Mouse (Mus musculus): ENCODE measurements at regions not wholly inside any gene's neighbourhood (a gene's known extent, or its start where the extent isn't known, plus 50 kb on each side); places are given as distances from the start of the nearest gene placed in this dataset.
"Not testable (repeated sequence)": the region's sequence is repeated elsewhere in the genome, so short reads cannot be mapped to it uniquely, and the experiment has no call there.

- no peak for DNase-seq
Observed at GRCm38 (mm10) chr11:40510325-40511239, 184.4 kb downstream of the Mat2b start.

GRCm38 (mm10) chr11:40491599-40491998 is 203.4 kb downstream of the Mat2b start:
- no peak for DNase-seq

GRCm38 (mm10) chr11:40478171-40478570 is 216.8 kb downstream of the Mat2b start:
- DNase-seq, result not testable (repeated sequence)

GRCm38 (mm10) chr11:40477294-40477693 is 217.7 kb downstream of the Mat2b start:
- DNase-seq, result no peak

GRCm38 (mm10) chr11:40469080-40469705 is 225.8 kb downstream of the Mat2b start:
- DNase-seq, result peak in 1 of 2 experiments; percentile 13

GRCm38 (mm10) chr11:40456571-40456970 is 238.4 kb downstream of the Mat2b start:
- no peak for DNase-seq

GRCm38 (mm10) chr11:40454994-40455393 is 240.0 kb downstream of the Mat2b start:
- DNase-seq, result not testable (repeated sequence)

GRCm38 (mm10) chr11:40446846-40447245 is 248.2 kb downstream of the Mat2b start:
- DNase-seq, result no peak

GRCm38 (mm10) chr11:40434002-40434401 is 261.0 kb downstream of the Mat2b start:
- no peak for DNase-seq

- DNase-seq, result no peak
Observed at GRCm38 (mm10) chr11:40428858-40429257, 266.1 kb downstream of the Mat2b start.

GRCm38 (mm10) chr11:40424316-40424715 is 270.7 kb downstream of the Mat2b start:
- DNase-seq, result no peak

GRCm38 (mm10) chr11:40407571-40407970 is 287.4 kb downstream of the Mat2b start:
- no peak for DNase-seq

GRCm38 (mm10) chr11:40402249-40402648 is 292.8 kb downstream of the Mat2b start:
- no peak for DNase-seq

GRCm38 (mm10) chr11:40397453-40398104 is 297.4 kb downstream of the Mat2b start:
- no peak for DNase-seq

GRCm38 (mm10) chr11:40395331-40395730 is 299.7 kb downstream of the Mat2b start:
- no peak for DNase-seq

- DNase-seq, result no peak
Observed at GRCm38 (mm10) chr11:40394864-40395266, 300.1 kb downstream of the Mat2b start.

GRCm38 (mm10) chr11:40394283-40394758 is 300.7 kb downstream of the Mat2b start:
- DNase-seq, result no peak

GRCm38 (mm10) chr11:40380696-40381095 is 314.3 kb downstream of the Mat2b start:
- no peak for DNase-seq

GRCm38 (mm10) chr11:40371696-40372095 is 323.3 kb downstream of the Mat2b start:
- no peak for DNase-seq

- no peak for DNase-seq
Observed at GRCm38 (mm10) chr11:40366573-40366972, 328.4 kb downstream of the Mat2b start.

- DNase-seq, result no peak
Observed at GRCm38 (mm10) chr11:40362530-40363185, 332.3 kb downstream of the Mat2b start.

All from kidney, postnatal 25 days (tissue).